Mouse (Mus musculus): ENCODE results near the gene H2al1e. TPM values are rescaled to one million over a fixed set of nuclear protein-coding genes. Genes with fewer than 3 reads are reported as not detected.
"Not testable (repeated sequence)": the region's sequence is repeated elsewhere in the genome, so short reads cannot be mapped to it uniquely, and the experiment has no call there.

Gene H2al1e
- not detected for polyA plus RNA-seq (2012; fragmentation: generic; extraction: Trizol)

GRCm38 (mm10) chrX:11311634-11312033 is at the start of gene H2al1e:
Gene H2al1e (plus strand): TSS chrX:11311934.
- H3K27me3 ChIP-seq (ENCODE audit: control insufficient read depth, insufficient read depth, insufficient read length); H3K4me2 ChIP-seq (ENCODE audit: low read depth); H3K79me2 ChIP-seq (ENCODE audit: control insufficient read depth, insufficient read depth); H3ac ChIP-seq (ENCODE audit: control insufficient read depth, insufficient read length); H3K4me3 ChIP-seq; H3K36me3 ChIP-seq (ENCODE audit: control insufficient read depth, insufficient read depth): not testable (repeated sequence)

DNA sequence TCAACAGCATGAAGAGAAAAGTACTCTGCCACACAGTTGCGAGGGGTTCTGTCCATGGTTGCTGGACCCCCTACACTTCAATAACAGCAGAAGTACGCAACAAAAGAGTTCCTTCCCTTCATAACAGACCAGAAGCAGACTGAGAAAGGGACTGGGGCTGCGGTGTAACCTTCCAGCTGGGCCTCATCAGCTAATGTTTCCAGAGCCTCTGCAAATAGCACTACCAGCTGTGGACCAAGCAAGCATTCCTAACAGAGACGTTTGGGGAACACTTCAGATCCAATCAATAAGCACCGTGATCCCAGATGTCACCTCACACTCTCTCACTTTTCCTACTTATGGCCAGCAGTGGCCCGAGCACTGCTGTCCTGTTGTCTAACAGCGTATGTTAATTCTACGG is 46.8 kb upstream of the H2al1e start:
- no peaks in the 10 kb centered on the region for H3K79me2 ChIP-seq (ENCODE audit: control insufficient read depth, insufficient read depth)
- no peak overlapping the region for H3K4me2 ChIP-seq (ENCODE audit: low read depth)
- TF ChIP-seq MYOD1 (IDR thresholded peaks at IDR 0.05; ENCODE audit: control insufficient read depth in 1 of 3, insufficient read length in 2 of 3, low read depth in 2 of 3) (no peak), SRF (IDR thresholded peaks at IDR 0.05; ENCODE audit: control insufficient read depth, insufficient read length, low read depth) (no peak), E2F4 (IDR thresholded peaks at IDR 0.05; ENCODE audit: insufficient read depth) (no peak), TCF3 (IDR thresholded peaks at IDR 0.05; ENCODE audit: insufficient read length, low read depth) (no peak), TCF12 (IDR thresholded peaks at IDR 0.05; ENCODE audit: insufficient read depth, poor library complexity, severe bottlenecking) (no peak), MYOG (IDR thresholded peaks at IDR 0.05; ENCODE audit: control insufficient read depth in 1 of 3, insufficient read depth in 1 of 3, insufficient read length in 2 of 3, low read depth in 2 of 3) (no peak), USF1 (IDR thresholded peaks at IDR 0.05; ENCODE audit: low read depth) (no peak), MAX (IDR thresholded peaks at IDR 0.05; ENCODE audit: low read depth) (no peak), POLR2A (IDR thresholded peaks at IDR 0.05; ENCODE audit: insufficient read length, low read depth) (no peak), CEBPB (IDR thresholded peaks at IDR 0.05; ENCODE audit: insufficient read depth, poor library complexity, severe bottlenecking) (no peak), POLR2AphosphoS2 (IDR thresholded peaks at IDR 0.05; ENCODE audit: insufficient read length, low read depth) (no peak), REST (IDR thresholded peaks at IDR 0.05; ENCODE audit: insufficient read depth, insufficient read length) (no peak)
- no peaks in the 10 kb centered on the region for H3K27me3 ChIP-seq (ENCODE audit: control insufficient read depth, insufficient read depth, insufficient read length)
- no peaks in the 10 kb centered on the region for H3K36me3 ChIP-seq (ENCODE audit: control insufficient read depth, insufficient read depth)
- no peak overlapping the region for H3ac ChIP-seq (ENCODE audit: control insufficient read depth, insufficient read length)
- H3K4me3 ChIP-seq: no peak overlapping the region

GRCm38 (mm10) chrX:11267791-11268190 is 43.9 kb upstream of the H2al1e start:
- Histone ChIP-seq H3K79me2 (ENCODE audit: control insufficient read depth, insufficient read depth) (no peaks in the 10 kb centered on the region), H3K27me3 (ENCODE audit: control insufficient read depth, insufficient read depth, insufficient read length) (no peaks in the 10 kb centered on the region), H3K4me3 (no peak overlapping the region), H3ac (ENCODE audit: control insufficient read depth, insufficient read length) (no peak overlapping the region), H3K36me3 (ENCODE audit: control insufficient read depth, insufficient read depth) (no peaks in the 10 kb centered on the region), H3K4me2 (ENCODE audit: low read depth) (no peak overlapping the region)
- no peak for TF ChIP-seq TCF3 (IDR thresholded peaks at IDR 0.05; ENCODE audit: insufficient read length, low read depth)
- TF ChIP-seq MYOD1 (IDR thresholded peaks at IDR 0.05; ENCODE audit: control insufficient read depth in 1 of 3, insufficient read length in 2 of 3, low read depth in 2 of 3): no peak
- TF ChIP-seq E2F4 (IDR thresholded peaks at IDR 0.05; ENCODE audit: insufficient read depth): no peak
- no peak for TF ChIP-seq MYOG (IDR thresholded peaks at IDR 0.05; ENCODE audit: control insufficient read depth in 1 of 3, insufficient read depth in 1 of 3, insufficient read length in 2 of 3, low read depth in 2 of 3)
- no peak for TF ChIP-seq SRF (IDR thresholded peaks at IDR 0.05; ENCODE audit: control insufficient read depth, insufficient read length, low read depth)
- no peak for TF ChIP-seq POLR2AphosphoS2 (IDR thresholded peaks at IDR 0.05; ENCODE audit: insufficient read length, low read depth)
- TF ChIP-seq USF1 (IDR thresholded peaks at IDR 0.05; ENCODE audit: low read depth): no peak
- no peak for TF ChIP-seq REST (IDR thresholded peaks at IDR 0.05; ENCODE audit: insufficient read depth, insufficient read length)
- TF ChIP-seq CEBPB (IDR thresholded peaks at IDR 0.05; ENCODE audit: insufficient read depth, poor library complexity, severe bottlenecking): no peak
- no peak for TF ChIP-seq TCF12 (IDR thresholded peaks at IDR 0.05; ENCODE audit: insufficient read depth, poor library complexity, severe bottlenecking)
- no peak for TF ChIP-seq POLR2A (IDR thresholded peaks at IDR 0.05; ENCODE audit: insufficient read length, low read depth)
- no peak for TF ChIP-seq MAX (IDR thresholded peaks at IDR 0.05; ENCODE audit: low read depth)

- Histone ChIP-seq H3K79me2 (ENCODE audit: control insufficient read depth, insufficient read depth) (no peaks in the 10 kb centered on the region), H3K4me2 (ENCODE audit: low read depth) (no peak overlapping the region), H3K4me3 (no peak overlapping the region), H3K27me3 (ENCODE audit: control insufficient read depth, insufficient read depth, insufficient read length) (no peaks in the 10 kb centered on the region), H3ac (ENCODE audit: control insufficient read depth, insufficient read length) (no peak overlapping the region), H3K36me3 (ENCODE audit: control insufficient read depth, insufficient read depth) (no peaks in the 10 kb centered on the region)
- TF ChIP-seq MYOD1 (IDR thresholded peaks at IDR 0.05; ENCODE audit: control insufficient read depth in 1 of 3, insufficient read length in 2 of 3, low read depth in 2 of 3) (no peak), POLR2AphosphoS2 (IDR thresholded peaks at IDR 0.05; ENCODE audit: insufficient read length, low read depth) (no peak), E2F4 (IDR thresholded peaks at IDR 0.05; ENCODE audit: insufficient read depth) (no peak), TCF12 (IDR thresholded peaks at IDR 0.05; ENCODE audit: insufficient read depth, poor library complexity, severe bottlenecking) (no peak)
Observed at GRCm38 (mm10) chrX:11269074-11269473, 42.7 kb upstream of the H2al1e start.

DNA sequence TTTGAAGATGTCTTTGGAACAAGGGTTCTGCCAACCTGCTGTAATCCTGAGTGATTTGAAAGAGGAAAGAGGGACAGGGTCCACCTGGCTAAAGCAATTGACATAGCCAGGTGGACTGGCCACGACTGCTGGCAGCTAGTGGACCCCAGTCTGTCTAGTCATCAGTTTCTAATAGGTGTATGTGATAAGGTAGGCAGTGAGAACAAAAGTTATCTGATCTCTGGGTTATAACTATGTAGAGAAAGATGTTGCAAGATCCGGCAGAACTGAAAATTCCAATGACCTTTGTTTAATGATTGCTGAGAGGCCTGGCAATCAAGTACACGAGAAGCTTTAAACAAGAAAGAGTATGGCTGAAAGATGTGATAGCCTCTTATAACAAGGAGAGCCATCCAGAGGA is 38.5 kb upstream of the H2al1e start:
- no peak overlapping the region for H3ac ChIP-seq (ENCODE audit: control insufficient read depth, insufficient read length)
- no peaks in the 10 kb centered on the region for H3K36me3 ChIP-seq (ENCODE audit: control insufficient read depth, insufficient read depth)
- H3K79me2 ChIP-seq (ENCODE audit: control insufficient read depth, insufficient read depth): no peaks in the 10 kb centered on the region
- TF ChIP-seq MYOD1 (IDR thresholded peaks at IDR 0.05; ENCODE audit: control insufficient read depth in 1 of 3, insufficient read length in 2 of 3, low read depth in 2 of 3) (no peak), REST (IDR thresholded peaks at IDR 0.05; ENCODE audit: insufficient read depth, insufficient read length) (no peak), MAX (IDR thresholded peaks at IDR 0.05; ENCODE audit: low read depth) (no peak), POLR2AphosphoS2 (IDR thresholded peaks at IDR 0.05; ENCODE audit: insufficient read length, low read depth) (no peak), SRF (IDR thresholded peaks at IDR 0.05; ENCODE audit: control insufficient read depth, insufficient read length, low read depth) (no peak)
- no peaks in the 10 kb centered on the region for H3K27me3 ChIP-seq (ENCODE audit: control insufficient read depth, insufficient read depth, insufficient read length)
- H3K4me3 ChIP-seq: no peak overlapping the region
- no peak overlapping the region for H3K4me2 ChIP-seq (ENCODE audit: low read depth)

Measured in myocyte (in vitro differentiated cells).